Mouse (Mus musculus): ENCODE measurements around the gene Thbd. TPM values are rescaled to one million over a fixed set of nuclear protein-coding genes. Genes with fewer than 3 reads are reported as not detected.

The Thbd gene
- polyA plus RNA-seq, 1 experiment from 2014 or later: 33.7 TPM

- no peak overlapping the region for H3K4me2 ChIP-seq (ENCODE audit: low read depth, low read length)
- WGBS: 16% methylated on average over 9 of the region's 9 CpGs
- peak; percentile 73 for ATAC-seq (ENCODE audit: insufficient read depth, low FRiP score)
- no peak overlapping the region for H3K4me3 ChIP-seq (replicated peaks; ENCODE audit: low read length)
- H3K9me3 ChIP-seq (replicated peaks; ENCODE audit: control insufficient read depth, low read length): no peaks in the 10 kb centered on the region
- no peak overlapping the region for H3K27ac ChIP-seq (ENCODE audit: low read length)
- no peak overlapping the region for H3K9ac ChIP-seq (ENCODE audit: low read length)
- H3K27me3 ChIP-seq (ENCODE audit: control insufficient read depth, insufficient read depth, low read length): peaks cover 11% of the 10 kb centered on the region
- H3K36me3 ChIP-seq (ENCODE audit: control insufficient read depth, insufficient read depth, low read length): no peaks in the 10 kb centered on the region
- H3K4me1 ChIP-seq (ENCODE audit: control insufficient read depth, insufficient read depth, low read length): peaks cover 6% of the 10 kb centered on the region
Measured at GRCm38 (mm10) chr2:148409141-148409540, 1.2 kb upstream of the Thbd start.

- Histone ChIP-seq H3K4me3 (replicated peaks; ENCODE audit: low read length) (peak overlapping the region; percentile 49; the same call in 1 of the 2 replicates), H3K27me3 (ENCODE audit: control insufficient read depth, insufficient read depth, low read length) (peaks cover 11% of the 10 kb centered on the region), H3K9me3 (replicated peaks; ENCODE audit: control insufficient read depth, low read length) (no peaks in the 10 kb centered on the region), H3K4me1 (ENCODE audit: control insufficient read depth, insufficient read depth, low read length) (peaks cover 6% of the 10 kb centered on the region), H3K36me3 (ENCODE audit: control insufficient read depth, insufficient read depth, low read length) (no peaks in the 10 kb centered on the region), H3K4me2 (ENCODE audit: low read depth, low read length) (peak overlapping the region; percentile 72), H3K9ac (ENCODE audit: low read length) (0 out of 2 replicates have a peak overlapping the region, but pooled peaks have one; percentile 68), H3K27ac (ENCODE audit: low read length) (peak overlapping the region; percentile 56; the same call in 1 of the 2 replicates)
- ATAC-seq (ENCODE audit: insufficient read depth, low FRiP score): no peak
- 32% methylated on average over 6 of the region's 6 CpGs for WGBS
Measured at GRCm38 (mm10) chr2:148408761-148409120, 753 bp upstream of the Thbd start.

- peak overlapping the region; percentile 68 for H3K9ac ChIP-seq (ENCODE audit: low read length)
- peak overlapping the region; percentile 49 for H3K4me3 ChIP-seq (replicated peaks; ENCODE audit: low read length)
- H3K4me1 ChIP-seq (ENCODE audit: control insufficient read depth, insufficient read depth, low read length): peaks cover 6% of the 10 kb centered on the region
- no peaks in the 10 kb centered on the region for H3K36me3 ChIP-seq (ENCODE audit: control insufficient read depth, insufficient read depth, low read length)
- H3K9me3 ChIP-seq (replicated peaks; ENCODE audit: control insufficient read depth, low read length): no peaks in the 10 kb centered on the region
- peaks cover 11% of the 10 kb centered on the region for H3K27me3 ChIP-seq (ENCODE audit: control insufficient read depth, insufficient read depth, low read length)
- H3K4me2 ChIP-seq (ENCODE audit: low read depth, low read length): peak overlapping the region; percentile 72
- 8% methylated on average over 55 of the region's 55 CpGs for WGBS
- peak overlapping the region; percentile 32; the same call in 1 of the 2 replicates for H3K27ac ChIP-seq (ENCODE audit: low read length)
- ATAC-seq (ENCODE audit: insufficient read depth, low FRiP score): peak; percentile 37
Measured at GRCm38 (mm10) chr2:148406971-148407869, 768 bp downstream of the Thbd start.

GRCm38 (mm10) chr2:148406160-148406970 is 1.6 kb downstream of the Thbd start:
- WGBS: 18% methylated on average over 34 of the region's 34 CpGs
- no peak for ATAC-seq (ENCODE audit: insufficient read depth, low FRiP score)
- H3K9ac ChIP-seq (ENCODE audit: low read length): peak overlapping the region; percentile 68

GRCm38 (mm10) chr2:148404906-148405305 is 3.1 kb downstream of the Thbd start:
- WGBS: 75% methylated on average over 5 of the region's 5 CpGs
- no peak for ATAC-seq (ENCODE audit: insufficient read depth, low FRiP score)
- peak overlapping the region; percentile 46 for H3K4me2 ChIP-seq (ENCODE audit: low read depth, low read length)
- no peaks in the 10 kb centered on the region for H3K36me3 ChIP-seq (ENCODE audit: control insufficient read depth, insufficient read depth, low read length)
- H3K27ac ChIP-seq (ENCODE audit: low read length): no peak overlapping the region
- H3K4me3 ChIP-seq (replicated peaks; ENCODE audit: low read length): peak overlapping the region; percentile 27
- peaks cover 10% of the 10 kb centered on the region for H3K4me1 ChIP-seq (ENCODE audit: control insufficient read depth, insufficient read depth, low read length)
- no peaks in the 10 kb centered on the region for H3K9me3 ChIP-seq (replicated peaks; ENCODE audit: control insufficient read depth, low read length)
- peaks cover 11% of the 10 kb centered on the region for H3K27me3 ChIP-seq (ENCODE audit: control insufficient read depth, insufficient read depth, low read length)
- no peak overlapping the region; the same call in 1 of the 2 replicates for H3K9ac ChIP-seq (ENCODE audit: low read length)

More at GRCm38 (mm10) chr2:148406160-148406970, 1.6 kb downstream of the Thbd start:
- Histone ChIP-seq H3K4me1 (ENCODE audit: control insufficient read depth, insufficient read depth, low read length) (peaks cover 6% of the 10 kb centered on the region), H3K9me3 (replicated peaks; ENCODE audit: control insufficient read depth, low read length) (no peaks in the 10 kb centered on the region), H3K4me2 (ENCODE audit: low read depth, low read length) (peak overlapping the region; percentile 72), H3K36me3 (ENCODE audit: control insufficient read depth, insufficient read depth, low read length) (no peaks in the 10 kb centered on the region), H3K27me3 (ENCODE audit: control insufficient read depth, insufficient read depth, low read length) (peaks cover 11% of the 10 kb centered on the region), H3K27ac (ENCODE audit: low read length) (no peak overlapping the region), H3K4me3 (replicated peaks; ENCODE audit: low read length) (peak overlapping the region; percentile 49)

GRCm38 (mm10) chr2:148402227-148402626 is 5.8 kb downstream of the Thbd start:
- peaks cover 11% of the 10 kb centered on the region for H3K27me3 ChIP-seq (ENCODE audit: control insufficient read depth, insufficient read depth, low read length)
- WGBS: 71% methylated on average over 1 of the region's 1 CpGs
- no peak overlapping the region for H3K27ac ChIP-seq (ENCODE audit: low read length)
- no peaks in the 10 kb centered on the region for H3K9me3 ChIP-seq (replicated peaks; ENCODE audit: control insufficient read depth, low read length)
- no peak overlapping the region for H3K9ac ChIP-seq (ENCODE audit: low read length)
- no peak for ATAC-seq (ENCODE audit: insufficient read depth, low FRiP score)
- H3K36me3 ChIP-seq (ENCODE audit: control insufficient read depth, insufficient read depth, low read length): no peaks in the 10 kb centered on the region
- H3K4me3 ChIP-seq (replicated peaks; ENCODE audit: low read length): no peak overlapping the region
- peaks cover 12% of the 10 kb centered on the region for H3K4me1 ChIP-seq (ENCODE audit: control insufficient read depth, insufficient read depth, low read length)
- H3K4me2 ChIP-seq (ENCODE audit: low read depth, low read length): no peak overlapping the region

GRCm38 (mm10) chr2:148398901-148399685 is 8.9 kb downstream of the Thbd start:
- 78% methylated on average over 5 of the region's 5 CpGs for WGBS
- Histone ChIP-seq H3K4me2 (ENCODE audit: low read depth, low read length) (no peak overlapping the region), H3K4me3 (replicated peaks; ENCODE audit: low read length) (no peak overlapping the region), H3K9ac (ENCODE audit: low read length) (no peak overlapping the region), H3K27ac (ENCODE audit: low read length) (no peak overlapping the region), H3K4me1 (ENCODE audit: control insufficient read depth, insufficient read depth, low read length) (peaks cover 20% of the 10 kb centered on the region), H3K36me3 (ENCODE audit: control insufficient read depth, insufficient read depth, low read length) (no peaks in the 10 kb centered on the region), H3K27me3 (ENCODE audit: control insufficient read depth, insufficient read depth, low read length) (peaks cover 21% of the 10 kb centered on the region), H3K9me3 (replicated peaks; ENCODE audit: control insufficient read depth, low read length) (no peaks in the 10 kb centered on the region)
- no peak for ATAC-seq (ENCODE audit: insufficient read depth, low FRiP score)

GRCm38 (mm10) chr2:148397784-148398100 is 10.2 kb downstream of the Thbd start:
- H3K27ac ChIP-seq (ENCODE audit: low read length): peak overlapping the region; percentile 62; the same call in 1 of the 2 replicates

More at GRCm38 (mm10) chr2:148397784-148398100, 10.2 kb downstream of the Thbd start:
- no peaks in the 10 kb centered on the region for H3K9me3 ChIP-seq (replicated peaks; ENCODE audit: control insufficient read depth, low read length)
- 0 out of 2 replicates have a peak, but pooled peaks have one; percentile 5 for ATAC-seq (ENCODE audit: insufficient read depth, low FRiP score)
- peaks cover 21% of the 10 kb centered on the region for H3K27me3 ChIP-seq (ENCODE audit: control insufficient read depth, insufficient read depth, low read length)
- no peak overlapping the region for H3K4me3 ChIP-seq (replicated peaks; ENCODE audit: low read length)
- no peaks in the 10 kb centered on the region for H3K36me3 ChIP-seq (ENCODE audit: control insufficient read depth, insufficient read depth, low read length)
- peaks cover 20% of the 10 kb centered on the region for H3K4me1 ChIP-seq (ENCODE audit: control insufficient read depth, insufficient read depth, low read length)
- 53% methylated on average over 1 of the region's 1 CpGs for WGBS
- H3K4me2 ChIP-seq (ENCODE audit: low read depth, low read length): peak overlapping the region; percentile 96
- peak overlapping the region; percentile 47; the same call in 1 of the 2 replicates for H3K9ac ChIP-seq (ENCODE audit: low read length)

All from stomach, embryonic 16.5 days (tissue).